Mouse (Mus musculus) kidney, embryonic 15.5 days (tissue): Measurements from ENCODE around the gene Scube3. TPM values are rescaled to one million over a fixed set of nuclear protein-coding genes. Genes with fewer than 3 reads are reported as not detected.

Experiments used
- ATAC-seq: fragments of 200-750 bp; cut with Nextera tagmentation; replicated peaks from 2 replicates; pipeline ENCODE4 v1.8.0; 2017; ENCODE audit warnings: moderate TSS enrichment; ENCODE audit not compliant: low FRiP score
- H3K27ac ChIP-seq: fragments of 300-500 bp; sonication (generic); 2 replicates; pipeline ENCODE4 v1.5.1; 2015; ENCODE audit warnings: mild to moderate bottlenecking, inconsistent platforms
- H3K27me3 ChIP-seq: fragments of 300-500 bp; sonication (generic); 2 replicates; pipeline ENCODE4 v1.6.1; 2015; ENCODE audit warnings: inconsistent platforms
- H3K36me3 ChIP-seq: fragments of 300-500 bp; sonication (generic); 2 replicates; pipeline ENCODE4 v1.6.1; 2015; ENCODE audit warnings: inconsistent platforms
- H3K4me1 ChIP-seq: fragments of 300-500 bp; sonication (generic); 2 replicates; pipeline ENCODE4 v1.6.1; 2015; ENCODE audit warnings: inconsistent platforms
- H3K4me2 ChIP-seq: fragments of 300-500 bp; sonication (generic); 2 replicates; pipeline ENCODE4 v1.6.1; 2015; ENCODE audit warnings: moderate library complexity, mild to moderate bottlenecking, inconsistent platforms
- H3K4me3 ChIP-seq: fragments of 300-500 bp; sonication (generic); replicated peaks from 2 replicates; pipeline ENCODE4 v1.5.1; 2015; ENCODE audit warnings: mild to moderate bottlenecking, inconsistent platforms
- H3K9ac ChIP-seq: fragments of 300-500 bp; sonication (generic); 2 replicates; pipeline ENCODE4 v1.6.1; 2015; ENCODE audit warnings: mild to moderate bottlenecking, inconsistent platforms
- H3K9me3 ChIP-seq: fragments of 300-500 bp; sonication (generic); replicated peaks from 2 replicates; pipeline ENCODE4 v1.6.1; 2016; ENCODE audit warnings: inconsistent platforms
- WGBS: fragments of 180-500 bp; shearing (Covaris S2); methylation state at CpG from one replicate; pipeline ENCODE4 v1.1.7; 2015; ENCODE audit warnings: mixed read lengths; 5-methylcytosine and 5-hydroxymethylcytosine counted together
- polyA plus RNA-seq: library from polyadenylated mRNA; unstranded; fragments of >200 nt; fragmentation: Nextera tagmentation; extraction: Ambion mirVana; gene quantifications from 2 replicates; pipeline ENCODE4 v1.2.1, GENCODE M21; 2015

The Scube3 gene
- polyA plus RNA-seq, 1 experiment from 2014 or later: 17.7 TPM

DNA sequence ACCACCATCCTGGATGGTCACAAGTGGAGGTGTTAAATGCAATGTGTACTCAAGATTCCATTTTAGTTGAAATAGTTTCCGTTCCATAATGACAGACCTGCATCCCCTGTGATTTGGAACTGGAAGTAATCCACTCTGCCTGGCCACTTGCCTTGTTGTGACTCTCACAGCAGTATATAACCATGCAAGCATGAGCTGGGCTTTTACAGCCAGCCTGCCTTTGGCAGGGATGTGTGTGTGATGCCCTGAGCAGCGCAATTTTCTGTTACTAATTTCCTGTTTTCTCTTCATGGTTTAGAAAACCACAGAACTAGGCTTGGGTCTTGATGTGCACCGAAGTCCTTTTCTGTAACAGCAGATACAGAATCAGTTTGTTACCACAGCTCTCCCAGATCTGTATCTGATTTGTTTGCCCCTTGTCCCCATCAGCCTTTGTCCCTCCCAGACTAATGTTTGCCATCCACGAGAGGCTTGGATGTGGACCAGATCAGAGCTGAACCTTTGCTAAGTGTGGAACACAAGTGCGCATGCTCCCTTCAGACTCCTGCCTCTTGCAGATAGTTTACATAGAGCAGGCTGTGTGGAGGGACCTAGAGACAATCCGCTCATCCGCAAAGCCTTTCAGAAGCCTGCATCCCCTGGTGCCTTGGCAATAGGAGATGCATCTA is 43.2 kb downstream of the Scube3 start:
- H3K9ac ChIP-seq: no peak overlapping the region
- H3K36me3 ChIP-seq: peaks cover 25% of the 10 kb centered on the region
- no peaks in the 10 kb centered on the region for H3K27me3 ChIP-seq
- no peak overlapping the region for H3K4me2 ChIP-seq
- no peaks in the 10 kb centered on the region for H3K9me3 ChIP-seq
- H3K4me1 ChIP-seq: peaks cover 14% of the 10 kb centered on the region
- no peak overlapping the region for H3K27ac ChIP-seq
- 85% methylated on average over 7 of the region's 7 CpGs for WGBS
- ATAC-seq: no peak
- H3K4me3 ChIP-seq: no peak overlapping the region

DNA sequence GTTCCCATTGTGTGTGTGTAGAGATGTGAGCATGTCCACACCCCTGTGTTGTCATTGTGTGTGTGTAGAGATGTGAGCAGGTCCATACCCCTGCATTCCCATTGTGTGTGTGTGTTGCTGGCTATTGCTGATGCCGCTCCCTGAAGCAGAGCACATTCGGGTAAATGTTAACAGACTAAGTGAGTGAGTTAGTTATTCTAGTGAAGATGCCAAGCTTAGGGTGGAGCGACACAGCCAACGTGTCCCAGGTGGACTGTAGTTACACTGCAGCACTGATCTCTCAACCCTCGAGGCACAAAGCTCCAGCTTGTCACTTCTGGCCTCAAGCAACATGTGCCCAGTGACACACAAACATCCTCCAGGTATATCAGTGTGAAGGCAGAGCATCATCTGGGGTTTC is 46.4 kb downstream of the Scube3 start:
- H3K27ac ChIP-seq: no peak overlapping the region
- WGBS: 82% methylated on average over 5 of the region's 5 CpGs
- H3K9me3 ChIP-seq: no peaks in the 10 kb centered on the region
- H3K27me3 ChIP-seq: no peaks in the 10 kb centered on the region
- no peaks in the 10 kb centered on the region for H3K4me1 ChIP-seq
- no peak overlapping the region for H3K4me3 ChIP-seq
- no peak for ATAC-seq
- peaks cover 48% of the 10 kb centered on the region for H3K36me3 ChIP-seq
- H3K4me2 ChIP-seq: no peak overlapping the region
- no peak overlapping the region for H3K9ac ChIP-seq

DNA sequence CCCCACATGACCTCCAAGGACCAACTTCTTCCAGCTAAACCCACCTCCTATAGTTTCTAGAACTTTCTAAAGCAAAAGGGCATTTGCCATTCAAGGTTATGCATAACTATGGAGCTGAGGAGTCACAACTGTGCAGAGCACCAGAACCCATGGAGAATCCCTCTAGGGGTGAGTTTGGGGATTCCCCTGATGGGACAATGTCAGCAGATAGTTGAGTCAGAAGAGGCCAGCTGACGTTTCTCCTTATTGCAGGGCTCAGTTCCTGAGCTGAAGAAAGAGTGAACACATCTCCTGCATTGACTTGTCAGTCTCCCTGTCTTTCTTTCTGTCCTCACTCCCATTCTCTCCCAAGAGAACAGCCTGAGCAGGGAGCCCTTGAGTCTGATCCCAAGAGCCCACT is 50.8 kb downstream of the Scube3 start:
- Histone ChIP-seq H3K27ac (no peak overlapping the region), H3K9me3 (no peaks in the 10 kb centered on the region), H3K36me3 (peaks cover 81% of the 10 kb centered on the region), H3K4me3 (no peak overlapping the region), H3K4me2 (no peak overlapping the region), H3K9ac (no peak overlapping the region), H3K27me3 (no peaks in the 10 kb centered on the region), H3K4me1 (peaks cover 6% of the 10 kb centered on the region; the same call in 1 of the 2 replicates)
- no peak for ATAC-seq
- 54% methylated on average over 1 of the region's 1 CpGs for WGBS

DNA sequence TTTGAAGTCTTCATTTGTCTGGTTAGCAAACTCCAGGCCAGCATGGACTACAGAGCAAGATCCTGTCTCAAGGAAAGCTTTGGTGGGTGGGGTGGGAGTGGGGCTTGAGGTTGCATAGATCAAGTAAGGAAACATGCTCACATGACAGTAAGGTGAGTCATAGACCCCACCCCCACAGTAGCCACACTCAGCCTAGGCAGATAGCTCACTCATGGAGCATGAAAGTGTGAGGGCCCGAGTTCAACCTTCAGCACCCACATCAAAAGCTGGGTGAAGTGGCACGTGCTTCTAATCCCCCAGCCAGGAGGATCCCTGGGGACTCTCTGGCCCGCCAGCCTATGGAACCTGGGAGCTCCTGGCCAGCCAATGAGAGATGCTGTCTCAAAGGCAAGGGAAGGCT is 51.6 kb downstream of the Scube3 start:
- H3K27ac ChIP-seq: no peak overlapping the region
- no peak overlapping the region for H3K9ac ChIP-seq
- H3K4me2 ChIP-seq: no peak overlapping the region
- H3K4me1 ChIP-seq: peaks cover 8% of the 10 kb centered on the region; the same call in 1 of the 2 replicates
- peaks cover 85% of the 10 kb centered on the region for H3K36me3 ChIP-seq
- no peaks in the 10 kb centered on the region for H3K9me3 ChIP-seq
- WGBS: 84% methylated on average over 3 of the region's 3 CpGs
- no peak overlapping the region for H3K4me3 ChIP-seq
- H3K27me3 ChIP-seq: no peaks in the 10 kb centered on the region
- ATAC-seq: no peak

DNA sequence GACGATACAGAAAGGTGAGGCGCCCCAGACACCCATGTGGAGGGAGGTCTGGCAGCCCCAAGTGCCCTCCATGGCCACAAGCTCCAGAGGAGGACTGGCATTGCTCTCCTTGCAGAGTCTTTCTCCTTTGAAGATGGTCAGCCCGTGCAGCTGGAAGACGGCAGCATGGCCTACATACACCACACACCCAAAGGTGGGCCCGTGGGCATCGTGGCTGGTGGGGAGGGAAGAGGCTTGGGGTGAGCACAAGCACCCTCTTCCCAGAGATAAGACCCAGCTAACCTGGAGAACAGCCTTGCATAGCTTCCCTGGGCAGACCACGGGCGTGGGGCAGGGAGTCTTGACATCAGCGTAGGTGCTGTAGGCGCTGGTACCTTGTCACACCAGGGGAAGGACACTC is 53.1 kb downstream of the Scube3 start:
- Histone ChIP-seq H3K27ac (no peak overlapping the region), H3K4me1 (peaks cover 8% of the 10 kb centered on the region; the same call in 1 of the 2 replicates), H3K36me3 (peaks cover 92% of the 10 kb centered on the region), H3K9ac (no peak overlapping the region), H3K9me3 (no peaks in the 10 kb centered on the region), H3K4me3 (no peak overlapping the region), H3K27me3 (no peaks in the 10 kb centered on the region), H3K4me2 (no peak overlapping the region)
- WGBS: 96% methylated on average over 10 of the region's 10 CpGs
- ATAC-seq: no peak

DNA sequence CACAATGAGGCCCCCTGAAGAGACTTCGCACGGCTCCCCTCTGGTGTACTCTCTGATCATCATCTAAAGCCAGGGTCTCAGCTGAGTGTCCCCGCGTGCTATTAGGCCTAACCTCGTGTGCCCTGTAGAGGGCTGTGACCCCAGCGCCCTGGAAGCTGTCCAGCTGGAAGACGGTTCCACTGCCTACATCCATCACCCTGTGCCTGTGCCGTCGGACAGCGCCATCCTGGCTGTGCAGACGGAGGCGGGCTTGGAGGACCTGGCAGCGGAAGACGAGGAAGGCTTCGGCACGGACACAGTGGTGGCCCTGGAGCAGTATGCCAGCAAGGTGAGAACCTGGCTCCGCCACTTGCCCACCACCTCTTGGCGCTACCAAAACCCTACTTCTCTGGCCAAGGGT is 55.7 kb downstream of the Scube3 start:
- Histone ChIP-seq H3K4me3 (no peak overlapping the region), H3K27ac (0 out of 2 replicates have a peak overlapping the region, but pooled peaks have one; percentile 24), H3K9me3 (no peaks in the 10 kb centered on the region), H3K27me3 (no peaks in the 10 kb centered on the region), H3K4me2 (no peak overlapping the region), H3K36me3 (peaks cover 94% of the 10 kb centered on the region), H3K9ac (no peak overlapping the region), H3K4me1 (peaks cover 8% of the 10 kb centered on the region; the same call in 1 of the 2 replicates)
- WGBS: 57% methylated on average over 18 of the region's 18 CpGs
- no peak; the same call in 1 of the 2 replicates for ATAC-seq

DNA sequence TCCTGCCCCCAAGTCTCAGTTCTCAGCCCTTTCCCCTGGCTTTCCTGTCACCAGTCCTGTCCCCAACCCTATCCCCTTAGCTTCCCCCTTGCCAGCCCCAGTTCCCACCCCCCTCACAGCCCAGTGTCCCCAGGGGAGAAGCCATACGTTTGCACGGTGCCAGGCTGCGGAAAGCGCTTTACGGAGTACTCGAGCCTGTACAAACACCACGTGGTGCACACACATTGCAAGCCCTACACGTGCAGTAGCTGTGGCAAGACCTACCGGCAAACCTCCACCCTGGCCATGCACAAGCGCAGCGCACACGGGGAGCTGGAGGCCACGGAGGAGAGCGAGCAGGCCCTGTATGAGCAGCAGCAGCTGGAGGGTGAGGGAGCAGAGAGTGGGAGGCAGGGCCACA is 60.0 kb downstream of the Scube3 start:
- peaks cover 14% of the 10 kb centered on the region for H3K4me1 ChIP-seq
- H3K4me2 ChIP-seq: no peak overlapping the region
- ATAC-seq: no peak
- WGBS: 81% methylated on average over 14 of the region's 14 CpGs
- no peak overlapping the region for H3K27ac ChIP-seq
- no peaks in the 10 kb centered on the region for H3K27me3 ChIP-seq
- H3K9me3 ChIP-seq: no peaks in the 10 kb centered on the region
- H3K36me3 ChIP-seq: peaks cover 82% of the 10 kb centered on the region
- H3K4me3 ChIP-seq: no peak overlapping the region
- no peak overlapping the region for H3K9ac ChIP-seq

DNA sequence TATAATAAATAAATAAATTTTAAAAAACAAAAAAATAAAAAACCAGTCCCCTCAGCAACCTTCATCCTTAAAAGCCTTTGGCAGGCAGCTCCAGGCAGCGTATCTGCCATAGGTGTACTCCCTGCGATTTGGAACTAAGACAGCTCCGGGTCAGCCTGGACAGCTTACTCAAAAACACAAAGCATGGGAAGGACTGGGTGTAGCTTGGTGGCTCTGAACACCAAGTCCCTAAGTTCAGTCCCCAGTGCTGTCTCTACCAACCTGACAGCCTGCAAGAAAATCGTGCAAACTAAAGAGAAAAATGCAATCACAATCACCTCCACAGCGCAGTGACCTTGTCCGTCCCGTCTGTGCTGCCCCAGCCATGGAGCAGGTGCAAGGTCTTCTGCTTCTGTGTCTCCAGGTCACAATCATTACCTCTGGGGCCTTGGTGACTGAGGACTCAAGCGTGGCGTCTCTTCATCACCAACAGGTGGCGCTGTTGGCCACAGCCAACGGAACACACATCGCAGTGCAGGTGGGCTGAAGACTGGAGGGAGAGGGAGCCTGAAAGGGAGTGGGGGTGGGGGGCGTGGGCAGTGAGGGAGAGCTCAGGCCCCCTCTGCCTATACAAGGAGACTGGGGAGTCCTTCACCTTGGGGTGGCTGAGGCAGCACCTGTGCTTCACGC is 62.2 kb downstream of the Scube3 start:
- no peaks in the 10 kb centered on the region for H3K9me3 ChIP-seq
- H3K4me1 ChIP-seq: peaks cover 26% of the 10 kb centered on the region
- H3K27me3 ChIP-seq: no peaks in the 10 kb centered on the region
- 41% methylated on average over 14 of the region's 14 CpGs for WGBS
- no peak overlapping the region for H3K4me3 ChIP-seq
- ATAC-seq: no peak
- no peak overlapping the region for H3K27ac ChIP-seq
- H3K9ac ChIP-seq: no peak overlapping the region
- H3K36me3 ChIP-seq: peaks cover 61% of the 10 kb centered on the region
- H3K4me2 ChIP-seq: no peak overlapping the region

DNA sequence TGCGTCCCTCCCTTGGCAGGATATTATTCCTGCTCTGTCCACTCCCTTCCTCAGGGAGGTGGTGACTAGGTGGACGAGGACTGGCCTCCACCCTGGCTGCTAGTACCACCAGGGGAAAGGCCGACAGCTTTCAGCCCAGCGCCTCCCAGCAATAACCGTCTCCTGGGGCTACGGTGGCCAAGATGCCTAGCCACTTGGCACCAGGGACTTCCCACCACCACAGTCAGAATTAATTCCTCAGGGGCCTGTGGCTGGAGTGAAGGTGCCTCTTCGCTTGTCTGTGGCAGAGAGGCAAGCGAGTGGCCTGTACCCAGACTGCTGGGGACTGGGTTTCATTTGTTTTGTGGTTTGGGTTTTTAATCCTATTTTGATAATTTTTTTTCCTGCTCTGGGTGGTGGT is 63.5 kb downstream of the Scube3 start:
- Histone ChIP-seq H3K9me3 (no peaks in the 10 kb centered on the region), H3K4me2 (no peak overlapping the region), H3K27ac (no peak overlapping the region), H3K27me3 (no peaks in the 10 kb centered on the region), H3K4me1 (peaks cover 32% of the 10 kb centered on the region), H3K36me3 (peaks cover 50% of the 10 kb centered on the region), H3K4me3 (no peak overlapping the region), H3K9ac (no peak overlapping the region)
- 84% methylated on average over 8 of the region's 8 CpGs for WGBS
- ATAC-seq: no peak

DNA sequence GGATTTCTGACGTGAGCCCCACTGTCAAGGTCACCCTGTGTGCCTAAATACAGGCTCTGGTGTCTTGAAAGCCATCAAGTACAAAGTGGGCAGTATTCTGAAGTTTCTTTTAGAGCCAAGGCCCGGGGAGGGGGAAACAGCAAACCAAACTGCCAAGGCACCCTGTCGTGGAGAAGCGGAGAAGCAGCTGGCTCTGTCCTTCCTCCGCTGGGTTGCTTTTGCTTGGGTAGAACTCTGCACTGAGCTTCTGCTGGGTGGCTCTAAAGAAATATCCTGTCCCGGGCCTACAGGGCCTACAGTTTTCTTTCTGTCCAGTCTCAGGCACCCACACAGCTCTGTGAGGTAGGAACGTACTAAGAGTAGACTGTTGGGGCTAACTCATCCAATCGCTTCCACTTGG is 65.2 kb downstream of the Scube3 start:
- H3K27ac ChIP-seq: peak overlapping the region; percentile 81
- peaks cover 33% of the 10 kb centered on the region for H3K36me3 ChIP-seq
- no peak overlapping the region for H3K4me2 ChIP-seq
- 68% methylated on average over 8 of the region's 8 CpGs for WGBS
- 0 out of 2 replicates have a peak overlapping the region, but pooled peaks have one; percentile 8 for H3K9ac ChIP-seq
- H3K4me3 ChIP-seq: no peak overlapping the region
- no peak; the same call in 1 of the 2 replicates for ATAC-seq
- no peaks in the 10 kb centered on the region for H3K9me3 ChIP-seq
- peaks cover 32% of the 10 kb centered on the region for H3K4me1 ChIP-seq
- H3K27me3 ChIP-seq: no peaks in the 10 kb centered on the region

DNA sequence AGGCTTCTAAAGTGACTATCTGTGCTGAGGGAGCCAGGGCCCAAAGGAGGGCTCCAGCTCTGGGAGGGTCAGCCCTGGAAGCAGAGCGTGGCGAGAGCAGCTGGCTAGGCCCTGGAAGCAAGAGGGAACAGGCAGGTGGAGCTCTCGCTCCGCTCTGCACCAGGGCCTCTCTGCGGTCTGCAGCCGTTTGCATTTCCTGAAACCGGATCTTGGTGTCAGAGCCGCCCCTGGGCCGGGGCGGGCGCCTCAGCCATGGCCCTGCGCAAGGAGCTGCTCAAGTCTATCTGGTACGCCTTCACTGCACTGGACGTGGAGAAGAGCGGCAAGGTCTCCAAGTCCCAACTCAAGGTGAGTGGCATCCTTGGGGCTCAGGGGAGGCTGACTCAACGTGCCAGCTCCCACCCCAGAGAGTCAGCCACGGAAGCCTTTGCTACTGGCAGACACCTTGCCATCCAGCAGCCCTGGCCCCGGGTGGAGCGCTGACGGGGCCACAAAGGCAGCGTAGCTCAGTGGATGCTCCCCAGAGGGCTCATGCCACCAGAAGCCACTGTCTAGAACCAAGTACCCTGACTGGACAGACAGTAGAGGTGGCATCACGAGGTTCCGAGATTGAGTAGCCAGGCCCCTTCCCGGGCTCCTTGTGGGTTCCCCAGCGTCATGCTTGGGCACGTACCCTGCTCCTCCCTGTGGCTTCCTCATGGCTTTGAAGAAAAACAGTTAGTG is 65.8 kb downstream of the Scube3 start, which contains the start of gene Def6:
TSS of gene Def6 (plus strand) at position 188 of the 723 bp plus-strand sequence.
- Histone ChIP-seq H3K9me3 (no peaks in the 10 kb centered on the region), H3K36me3 (peaks cover 26% of the 10 kb centered on the region), H3K4me2 (peak within 1 kb of the TSS; percentile 61), H3K4me3 (peak within 1 kb of the TSS; percentile 30), H3K27ac (peak within 1 kb of the TSS; percentile 81), H3K27me3 (no peaks in the 10 kb centered on the region), H3K4me1 (peaks cover 32% of the 10 kb centered on the region), H3K9ac (peak within 1 kb of the TSS; percentile 40)
- peak; percentile 91 for ATAC-seq
- 15% methylated on average over 26 of the region's 26 CpGs for WGBS

DNA sequence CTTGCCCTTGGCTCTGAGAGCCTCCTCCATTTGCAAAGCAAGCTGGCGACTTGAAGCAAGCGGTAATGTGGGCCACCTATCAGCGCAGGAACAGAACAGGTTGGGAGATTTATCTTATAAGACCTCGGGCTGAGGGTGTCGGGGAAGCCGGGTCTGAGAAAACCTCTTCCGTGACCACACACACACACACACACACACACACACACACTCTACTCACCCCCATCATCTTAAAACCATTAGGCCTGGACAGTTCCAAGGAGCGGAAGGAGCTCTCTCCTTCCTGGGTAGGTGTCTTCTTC is 66.3 kb downstream of the Scube3 start:
- Histone ChIP-seq H3K4me1 (peaks cover 32% of the 10 kb centered on the region), H3K36me3 (peaks cover 21% of the 10 kb centered on the region), H3K9me3 (no peaks in the 10 kb centered on the region), H3K9ac (0 out of 2 replicates have a peak overlapping the region, but pooled peaks have one; percentile 40), H3K27me3 (no peaks in the 10 kb centered on the region), H3K27ac (peak overlapping the region; percentile 81; the same call in 1 of the 2 replicates), H3K4me2 (peak overlapping the region; percentile 61), H3K4me3 (peak overlapping the region; percentile 30)
- WGBS: 72% methylated on average over 8 of the region's 8 CpGs
- no peak for ATAC-seq
